Mouse (Mus musculus): ENCODE data around the gene Cmtm8. TPM values are rescaled to one million over a fixed set of nuclear protein-coding genes. Genes with fewer than 3 reads are reported as not detected.

Gene Cmtm8
- total and polyA plus RNA-seq, 3 experiments = 1.9 to 7.9 TPM; not detected in 1

DNA sequence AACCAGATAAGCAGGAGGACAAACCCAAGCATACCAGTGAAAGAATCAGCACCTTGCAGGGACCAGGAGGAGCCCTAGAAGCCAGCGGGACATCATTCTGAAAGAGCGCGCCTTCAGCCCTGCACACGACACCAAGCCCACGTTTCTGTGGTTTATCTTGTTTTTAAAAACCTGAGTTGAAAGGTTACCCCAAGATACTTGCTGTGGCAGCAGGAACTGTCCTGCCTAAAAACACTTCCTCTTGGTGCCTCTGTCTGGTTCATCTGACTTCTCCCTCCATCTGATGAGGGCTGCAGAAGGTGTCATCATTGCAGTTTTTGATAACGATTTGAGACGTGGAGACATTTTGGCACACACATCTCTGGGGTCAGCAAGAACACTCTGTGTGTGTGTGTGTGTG, 56.2 kb downstream of the Cmtm8 start (continued):
- no peak for TF ChIP-seq CTCF (IDR thresholded peaks at IDR 0.05 in 2 of 3, conservative IDR thresholded peaks at IDR 0.05 in 1 of 3; ENCODE audit: control insufficient read depth in 1 of 3, insufficient read depth in 1 of 3, low read depth in 2 of 3, low read length in 3 of 3, poor library complexity in 1 of 3, severe bottlenecking in 1 of 3)
- no peak for TF ChIP-seq KAT2A (conservative IDR thresholded peaks at IDR 0.05; ENCODE audit: low read depth, low read length)

GRCm38 (mm10) chr9:114787134-114787533, 56.8 kb downstream of the Cmtm8 start:
- Histone ChIP-seq H3K4me3 (ENCODE audit: control insufficient read depth in 1 of 2, insufficient read depth in 1 of 2, low read depth in 2 of 2, low read length in 2 of 2) (peak overlapping the region in 1 of 2 experiments; percentile 14; a peak in 1 of 4 replicates), H3K27me3 (ENCODE audit: control insufficient read depth in 1 of 2, insufficient read depth in 2 of 2, low read length in 2 of 2) (no peaks in the 10 kb centered on the region), H3K9ac (ENCODE audit: control insufficient read depth, low read depth, low read length, poor library complexity, severe bottlenecking) (peak overlapping the region; percentile 28), H3K9me3 (replicated peaks; ENCODE audit: insufficient read depth, low read length) (no peaks in the 10 kb centered on the region), H3K4me1 (ENCODE audit: control insufficient read depth in 1 of 2, insufficient read depth in 2 of 2, low read length in 2 of 2) (peaks cover 17 to 45% of the 10 kb centered on the region in 2 experiments), H3K36me3 (ENCODE audit: control insufficient read depth in 1 of 2, insufficient read depth in 2 of 2, low read length in 2 of 2) (peaks cover 0 to 38% of the 10 kb centered on the region in 2 experiments; a peak in 2 of 4 replicates), H3K79me2 (ENCODE audit: control insufficient read depth, insufficient read depth, low read length, poor library complexity) (peaks cover 4% of the 10 kb centered on the region), H3K27ac (ENCODE audit: control insufficient read depth, low read depth, low read length) (peak overlapping the region; percentile 91)
- no peak for DNase-seq (ENCODE audit: low read depth, low spot score)
- no peak for TF ChIP-seq MAFK (IDR thresholded peaks at IDR 0.05; ENCODE audit: borderline replicate concordance, low read depth, low read length)
- no peak for TF ChIP-seq MEF2A (IDR thresholded peaks at IDR 0.05; ENCODE audit: extremely low read depth, insufficient replicate concordance, low read depth, low read length, poor library complexity, severe bottlenecking)
- no peak for TF ChIP-seq ELF1 (IDR thresholded peaks at IDR 0.05; ENCODE audit: low read depth, low read length)
- TF ChIP-seq ETS1 (IDR thresholded peaks at IDR 0.05; ENCODE audit: low read depth, low read length) = no peak
- TF ChIP-seq POLR2AphosphoS5 (IDR thresholded peaks at IDR 0.05; ENCODE audit: borderline replicate concordance, low read depth, low read length) = no peak
- TF ChIP-seq BHLHE40 (IDR thresholded peaks at IDR 0.05; ENCODE audit: borderline replicate concordance, low read depth, low read length) = no peak
- TF ChIP-seq ZC3H11A (IDR thresholded peaks at IDR 0.05; ENCODE audit: low read depth, low read length) = no peak
- TF ChIP-seq NRF1 (IDR thresholded peaks at IDR 0.05; ENCODE audit: insufficient read depth, low read depth, low read length, poor library complexity, severe bottlenecking) = no peak
- no peak for TF ChIP-seq TAL1 (IDR thresholded peaks at IDR 0.05; ENCODE audit: low read length)
- TF ChIP-seq MXI1 (IDR thresholded peaks at IDR 0.05; ENCODE audit: low read depth, low read length) = no peak
- TF ChIP-seq RCOR1 (IDR thresholded peaks at IDR 0.05; ENCODE audit: low read depth, low read length) = no peak
- no peak for TF ChIP-seq EP300 (IDR thresholded peaks at IDR 0.05; ENCODE audit: low read depth in 1 of 2, low read length in 2 of 2)
- no peak for TF ChIP-seq CHD1 (IDR thresholded peaks at IDR 0.05; ENCODE audit: low read depth, low read length)
- no peak for TF ChIP-seq ZMIZ1 (IDR thresholded peaks at IDR 0.05; ENCODE audit: low read depth, low read length)
- no peak for TF ChIP-seq POLR2A (IDR thresholded peaks at IDR 0.05; ENCODE audit: control insufficient read depth in 1 of 2, insufficient read depth in 1 of 2, low read depth in 1 of 2, low read length in 2 of 2, poor library complexity in 1 of 2)
- TF ChIP-seq SIN3A (IDR thresholded peaks at IDR 0.05; ENCODE audit: low read length) = no peak
